ENCODE assay signal across 15 mouse cellular contexts in genomic region chr8:100939533-100939932, GRCm38 (mm10).
A peak's percentile ranks its signal among the peaks of the same experiment; 100 is the strongest.
DNase-seq lines count a peak whose midpoint lies in the region; ATAC-seq and TF ChIP-seq lines count a peak whose summit lies in the region.
"Had no signal": no experiment of that assay in that cellular context is flagged by ENCODE, and none has a peak within 500 bp of the region (broad histone marks: within the 10 kb centered on the region; RNA-seq: fewer than 3 reads in every experiment).

No protein-coding gene starts in this region.

- H3K4me3 ChIP-seq in embryonic facial prominence, embryonic 14.5 days (ENCODE audit: low read depth, low read length), result no peak overlapping the region
- no peak overlapping the region for H3K4me3 ChIP-seq in hindbrain, embryonic 13.5 days
- H3K4me3 ChIP-seq in neural tube, embryonic 12.5 days, result no peak overlapping the region
- H3K4me3 ChIP-seq in intestine, postnatal 0 days (ENCODE audit: low read depth, low read length), result no peak overlapping the region
- H3K4me3 ChIP-seq: liver, embryonic 15.5 days had no signal

- H3K4me2 ChIP-seq in embryonic facial prominence, embryonic 14.5 days (ENCODE audit: low read depth, low read length), result no peak overlapping the region
- no peak overlapping the region for H3K4me2 ChIP-seq in hindbrain, embryonic 13.5 days
- no peak overlapping the region for H3K4me2 ChIP-seq in neural tube, embryonic 12.5 days (replicated peaks)
- no peak overlapping the region for H3K4me2 ChIP-seq in intestine, postnatal 0 days (replicated peaks; ENCODE audit: low read depth)
- H3K4me2 ChIP-seq: liver, embryonic 15.5 days had no signal

- H3K36me3 ChIP-seq in embryonic facial prominence, embryonic 14.5 days (ENCODE audit: control insufficient read depth, insufficient read depth, low read length), result no peaks in the 10 kb centered on the region
- H3K36me3 ChIP-seq in hindbrain, embryonic 13.5 days, result no peaks in the 10 kb centered on the region
- no peaks in the 10 kb centered on the region for H3K36me3 ChIP-seq in neural tube, embryonic 12.5 days
- H3K36me3 ChIP-seq in intestine, postnatal 0 days (ENCODE audit: control insufficient read depth, insufficient read depth), result no peaks in the 10 kb centered on the region
- H3K36me3 ChIP-seq: liver, embryonic 15.5 days had no signal

- H3K27ac ChIP-seq in embryonic facial prominence, embryonic 14.5 days (replicated peaks; ENCODE audit: low read depth, low read length), result no peak overlapping the region
- H3K27ac ChIP-seq in hindbrain, embryonic 13.5 days, result no peak overlapping the region
- H3K27ac ChIP-seq in neural tube, embryonic 12.5 days, result no peak overlapping the region
- no peak overlapping the region for H3K27ac ChIP-seq in intestine, postnatal 0 days (ENCODE audit: low read depth, low read length)
- H3K27ac ChIP-seq: liver, embryonic 15.5 days had no signal

- no peaks in the 10 kb centered on the region for H3K27me3 ChIP-seq in embryonic facial prominence, embryonic 14.5 days (replicated peaks; ENCODE audit: control insufficient read depth, insufficient read depth, low read length)
- no peaks in the 10 kb centered on the region for H3K27me3 ChIP-seq in hindbrain, embryonic 13.5 days
- H3K27me3 ChIP-seq in neural tube, embryonic 12.5 days (replicated peaks), result no peaks in the 10 kb centered on the region
- no peaks in the 10 kb centered on the region for H3K27me3 ChIP-seq in intestine, postnatal 0 days (replicated peaks; ENCODE audit: control insufficient read depth, insufficient read depth, low read length)
- H3K27me3 ChIP-seq: CH12.LX; liver, embryonic 15.5 days had no signal

- peak; percentile 76; the same call in 1 of the 2 replicates for ATAC-seq in embryonic facial prominence, embryonic 14.5 days (ENCODE audit: low read depth)
- peak; percentile 63 for ATAC-seq in hindbrain, embryonic 13.5 days (ENCODE audit: low FRiP score)
- peak; percentile 68 for ATAC-seq in neural tube, embryonic 12.5 days (ENCODE audit: low FRiP score, low read depth)
- no peak for ATAC-seq in intestine, postnatal 0 days

- H3K4me1 ChIP-seq in embryonic facial prominence, embryonic 14.5 days (ENCODE audit: control insufficient read depth, insufficient read depth, low read length), result no peaks in the 10 kb centered on the region
- peaks cover 11% of the 10 kb centered on the region; the same call in 1 of the 2 replicates for H3K4me1 ChIP-seq in hindbrain, embryonic 13.5 days (replicated peaks)
- no peaks in the 10 kb centered on the region for H3K4me1 ChIP-seq in neural tube, embryonic 12.5 days
- H3K4me1 ChIP-seq in intestine, postnatal 0 days (replicated peaks; ENCODE audit: control insufficient read depth, insufficient read depth, low read length), result no peaks in the 10 kb centered on the region
- H3K4me1 ChIP-seq: liver, embryonic 15.5 days had no signal

- intact Hi-C loops in heart, postnatal 36 days (cut with DNase I), result no loop called here

- no peak overlapping the region for H3K9ac ChIP-seq in embryonic facial prominence, embryonic 14.5 days (ENCODE audit: low read depth, low read length)
- no peak overlapping the region for H3K9ac ChIP-seq in hindbrain, embryonic 13.5 days
- no peak overlapping the region for H3K9ac ChIP-seq in neural tube, embryonic 12.5 days
- no peak overlapping the region for H3K9ac ChIP-seq in intestine, postnatal 0 days (ENCODE audit: low read depth, low read length)
- H3K9ac ChIP-seq: liver, embryonic 15.5 days had no signal

- peak; percentile 55 for DNase-seq in embryo, embryonic 10 days (ENCODE audit: low spot score)
- peak; percentile 56 for DNase-seq in embryonic facial prominence, embryonic 14.5 days (ENCODE audit: low spot score)
- no peak for DNase-seq in adrenal gland, postnatal 4 days (ENCODE audit: low spot score in 2 of 2)
- DNase-seq in heart, postnatal 36 days, result no peak
- DNase-seq: adrenal gland, postnatal 25 days; cerebellum, adult 11 months; heart, postnatal 4 days; kidney, adult 9 months; layer of hippocampus, adult 9-11 months; lung, postnatal 36 days had no signal

- TF ChIP-seq CTCF in intestine, postnatal 0 days (IDR thresholded peaks at IDR 0.05; ENCODE audit: low read depth), result no peak

- WGBS in embryonic facial prominence, embryonic 14.5 days, result 39% methylated on average over 4 of the region's 4 CpGs
- WGBS in hindbrain, embryonic 13.5 days, result 13% methylated on average over 4 of the region's 4 CpGs
- 25% methylated on average over 4 of the region's 4 CpGs for WGBS in neural tube, embryonic 12.5 days
- 62% methylated on average over 4 of the region's 4 CpGs for WGBS in intestine, postnatal 0 days

- H3K9me3 ChIP-seq in embryonic facial prominence, embryonic 14.5 days (ENCODE audit: control insufficient read depth, low read length), result no peaks in the 10 kb centered on the region
- H3K9me3 ChIP-seq in hindbrain, embryonic 13.5 days, result no peaks in the 10 kb centered on the region
- no peaks in the 10 kb centered on the region for H3K9me3 ChIP-seq in neural tube, embryonic 12.5 days
- no peaks in the 10 kb centered on the region for H3K9me3 ChIP-seq in intestine, postnatal 0 days (ENCODE audit: control insufficient read depth)
- H3K9me3 ChIP-seq: liver, embryonic 15.5 days had no signal

Comparison
In these comparisons a context has a peak if more than half of its experiments do, and no peak if none do; other contexts are left out.
1. DNase-seq: peak in embryo, embryonic 10 days (single experiment) and embryonic facial prominence, embryonic 14.5 days (single experiment); none in adrenal gland, postnatal 4 days (0 of 2) and heart, postnatal 36 days (0 of 2).